Mouse (Mus musculus): ENCODE data around the gene Gpr34. TPM values are rescaled to one million over a fixed set of nuclear protein-coding genes. Genes with fewer than 3 reads are reported as not detected.
A peak's percentile ranks its signal among the peaks of the same experiment; 100 is the strongest.

The Gpr34 gene
- total RNA-seq (2017), result 1.2 to 6.0 TPM (median 3.8 TPM) in 3 replicates

GRCm38 (mm10) chrX:13631599-13632283, at the start of gene Gpr34:
TSS of gene Gpr34 (plus strand) at chrX:13632089.
- ATAC-seq (replicated peaks; ENCODE audit: insufficient number of reproducible peaks, low FRiP score, low TSS enrichment, poor library complexity, severe bottlenecking), result no peak

- ATAC-seq (replicated peaks; ENCODE audit: insufficient number of reproducible peaks, low FRiP score, low TSS enrichment, poor library complexity, severe bottlenecking), result peak; percentile 68
Measured at GRCm38 (mm10) chrX:13599373-13599772, 32.5 kb upstream of the Gpr34 start.

GRCm38 (mm10) chrX:13599966-13600365, 31.9 kb upstream of the Gpr34 start:
- ATAC-seq (replicated peaks; ENCODE audit: insufficient number of reproducible peaks, low FRiP score, low TSS enrichment, poor library complexity, severe bottlenecking), result peak; percentile 22; the same call in 1 of the 2 replicates

- ATAC-seq (replicated peaks; ENCODE audit: insufficient number of reproducible peaks, low FRiP score, low TSS enrichment, poor library complexity, severe bottlenecking), result no peak
Measured at GRCm38 (mm10) chrX:13606741-13607140, 25.1 kb upstream of the Gpr34 start.

- no peak for ATAC-seq (replicated peaks; ENCODE audit: insufficient number of reproducible peaks, low FRiP score, low TSS enrichment, poor library complexity, severe bottlenecking)
Measured at GRCm38 (mm10) chrX:13607752-13608151, 24.1 kb upstream of the Gpr34 start.

- no peak for ATAC-seq (replicated peaks; ENCODE audit: insufficient number of reproducible peaks, low FRiP score, low TSS enrichment, poor library complexity, severe bottlenecking)
Measured at GRCm38 (mm10) chrX:13611114-13611513, 20.8 kb upstream of the Gpr34 start.

- no peak for ATAC-seq (replicated peaks; ENCODE audit: insufficient number of reproducible peaks, low FRiP score, low TSS enrichment, poor library complexity, severe bottlenecking)
Measured at GRCm38 (mm10) chrX:13612115-13612514, 19.8 kb upstream of the Gpr34 start.

- no peak for ATAC-seq (replicated peaks; ENCODE audit: insufficient number of reproducible peaks, low FRiP score, low TSS enrichment, poor library complexity, severe bottlenecking)
Measured at GRCm38 (mm10) chrX:13616726-13617125, 15.2 kb upstream of the Gpr34 start.

- ATAC-seq (replicated peaks; ENCODE audit: insufficient number of reproducible peaks, low FRiP score, low TSS enrichment, poor library complexity, severe bottlenecking), result no peak
Measured at GRCm38 (mm10) chrX:13617294-13617693, 14.6 kb upstream of the Gpr34 start.

GRCm38 (mm10) chrX:13618476-13618875, 13.4 kb upstream of the Gpr34 start:
- no peak for ATAC-seq (replicated peaks; ENCODE audit: insufficient number of reproducible peaks, low FRiP score, low TSS enrichment, poor library complexity, severe bottlenecking)

GRCm38 (mm10) chrX:13621473-13621872, 10.4 kb upstream of the Gpr34 start:
- ATAC-seq (replicated peaks; ENCODE audit: insufficient number of reproducible peaks, low FRiP score, low TSS enrichment, poor library complexity, severe bottlenecking), result no peak

GRCm38 (mm10) chrX:13622654-13623053, 9.2 kb upstream of the Gpr34 start:
- ATAC-seq (replicated peaks; ENCODE audit: insufficient number of reproducible peaks, low FRiP score, low TSS enrichment, poor library complexity, severe bottlenecking), result no peak

GRCm38 (mm10) chrX:13636398-13636797, 4.5 kb downstream of the Gpr34 start:
- ATAC-seq (replicated peaks; ENCODE audit: insufficient number of reproducible peaks, low FRiP score, low TSS enrichment, poor library complexity, severe bottlenecking), result 0 out of 2 replicates have a peak, but pooled peaks have one; percentile 35

- ATAC-seq (replicated peaks; ENCODE audit: insufficient number of reproducible peaks, low FRiP score, low TSS enrichment, poor library complexity, severe bottlenecking), result no peak
Measured at GRCm38 (mm10) chrX:13638894-13639293, 7.0 kb downstream of the Gpr34 start.

GRCm38 (mm10) chrX:13651889-13652288, 20.0 kb downstream of the Gpr34 start:
- no peak for ATAC-seq (replicated peaks; ENCODE audit: insufficient number of reproducible peaks, low FRiP score, low TSS enrichment, poor library complexity, severe bottlenecking)

GRCm38 (mm10) chrX:13652291-13652690, 20.4 kb downstream of the Gpr34 start:
- no peak for ATAC-seq (replicated peaks; ENCODE audit: insufficient number of reproducible peaks, low FRiP score, low TSS enrichment, poor library complexity, severe bottlenecking)

GRCm38 (mm10) chrX:13655005-13655421, 23.1 kb downstream of the Gpr34 start:
- ATAC-seq (replicated peaks; ENCODE audit: insufficient number of reproducible peaks, low FRiP score, low TSS enrichment, poor library complexity, severe bottlenecking), result peak; percentile 84

- no peak for ATAC-seq (replicated peaks; ENCODE audit: insufficient number of reproducible peaks, low FRiP score, low TSS enrichment, poor library complexity, severe bottlenecking)
Measured at GRCm38 (mm10) chrX:13655906-13656305, 24.0 kb downstream of the Gpr34 start.

- ATAC-seq (replicated peaks; ENCODE audit: insufficient number of reproducible peaks, low FRiP score, low TSS enrichment, poor library complexity, severe bottlenecking), result no peak
Measured at GRCm38 (mm10) chrX:13656721-13657120, 24.8 kb downstream of the Gpr34 start.

GRCm38 (mm10) chrX:13658616-13659140, 26.8 kb downstream of the Gpr34 start:
- no peak for ATAC-seq (replicated peaks; ENCODE audit: insufficient number of reproducible peaks, low FRiP score, low TSS enrichment, poor library complexity, severe bottlenecking)

Measured in monocyte, adult 5-6 weeks (primary cell).